Mouse (Mus musculus): ENCODE data around the gene Eif1ad.
"Not testable (repeated sequence)": the region's sequence is repeated elsewhere in the genome, so short reads cannot be mapped to it uniquely, and the experiment has no call there.

Eif1ad gene

GRCm38 (mm10) chr19:5372724-5373123 is 6.2 kb downstream of the Eif1ad start:
- intact Hi-C loops (cut with DNase I): no loop called here

GRCm38 (mm10) chr19:5374177-5374576 is 7.6 kb downstream of the Eif1ad start:
- intact Hi-C loops (cut with DNase I): no loop called here

- intact Hi-C loops (cut with DNase I): no loop called here
Measured at GRCm38 (mm10) chr19:5374748-5375147, 8.2 kb downstream of the Eif1ad start.

- intact Hi-C loops (cut with DNase I): no loop called here
Measured at GRCm38 (mm10) chr19:5377446-5377845, 10.9 kb downstream of the Eif1ad start.

GRCm38 (mm10) chr19:5383326-5383725 is 16.8 kb downstream of the Eif1ad start:
- intact Hi-C loops (cut with DNase I): no loop called here

GRCm38 (mm10) chr19:5384715-5385114 is 18.2 kb downstream of the Eif1ad start:
- intact Hi-C loops (cut with DNase I): loop anchor here (5.0 kb wide), 1 partner anchor 43 kb away; the partner anchor contains the start of gene AI837181

DNA sequence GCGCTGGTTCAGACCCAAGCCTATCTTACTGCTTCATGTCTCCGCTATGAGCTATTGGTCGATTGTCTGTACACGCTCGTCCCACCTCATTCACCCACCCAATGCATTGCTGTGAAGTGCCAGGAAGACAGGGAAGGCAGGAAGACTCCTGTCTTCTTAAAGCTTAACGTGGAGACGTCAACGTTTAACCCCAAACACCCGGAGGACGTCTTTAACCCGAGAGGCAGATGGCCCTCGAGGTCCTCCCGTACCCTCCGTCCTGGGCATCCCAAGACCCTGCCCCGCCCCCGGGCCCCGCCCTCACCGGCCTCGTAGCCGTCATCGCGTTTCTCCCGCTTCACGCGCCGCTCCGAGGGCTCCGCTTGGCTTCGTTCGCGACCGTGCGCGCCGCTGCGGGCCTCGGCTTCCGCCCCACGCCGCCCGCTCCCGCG is 21.5 kb downstream of the Eif1ad start:
- intact Hi-C loops (cut with DNase I): loop anchor here (2.0 to 5.0 kb wide), 2 partner anchors 21 to 39 kb away; partner anchors contain the start of genes AI837181, Banf1 and Eif1ad

DNA sequence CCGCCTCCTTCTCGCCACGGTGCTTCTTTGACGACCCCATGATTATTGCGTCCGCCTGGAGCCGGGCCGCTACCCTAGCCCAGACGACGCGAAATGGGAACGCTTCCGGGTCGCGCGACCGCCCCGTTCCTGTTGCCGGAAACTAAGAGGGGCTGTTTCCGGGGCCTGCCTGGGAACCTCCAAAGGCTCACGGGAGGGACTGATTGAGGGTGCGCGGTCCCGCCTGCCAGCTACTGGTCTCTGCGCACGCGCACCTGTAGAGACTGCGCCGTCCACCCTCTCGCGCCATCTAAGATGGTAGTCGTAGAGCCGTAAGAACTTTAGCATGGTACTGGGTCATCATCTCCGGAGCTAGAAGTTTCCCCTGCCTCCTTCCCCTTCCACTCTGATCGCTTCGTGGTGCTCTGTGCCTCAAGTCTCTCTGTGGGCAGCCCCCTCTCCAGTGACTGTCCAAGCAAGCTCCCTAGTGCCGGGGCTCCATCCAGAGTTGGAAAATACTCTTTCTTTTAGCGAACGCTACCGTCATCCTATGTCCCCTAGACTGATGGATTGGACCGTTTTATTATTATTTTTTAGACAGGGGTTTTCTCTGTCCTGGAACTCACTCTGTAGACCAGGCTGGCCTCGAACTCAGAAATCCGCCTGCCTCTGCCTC is 22.2 kb downstream of the Eif1ad start, which contains the start of gene Sart1:
Sart1 (minus strand) TSS at position 116 of the 655 bp plus-strand sequence.
- intact Hi-C loops (cut with DNase I): loop anchor here (2.0 to 5.0 kb wide), 2 partner anchors 22 to 39 kb away; partner anchors contain the start of genes AI837181, Banf1 and Eif1ad

- intact Hi-C loops (cut with DNase I): loop anchor here (2.0 to 5.0 kb wide), 2 partner anchors 23 to 38 kb away; partner anchors contain the start of genes AI837181, Banf1 and Eif1ad
Measured at GRCm38 (mm10) chr19:5389647-5390046, 23.1 kb downstream of the Eif1ad start.

DNA sequence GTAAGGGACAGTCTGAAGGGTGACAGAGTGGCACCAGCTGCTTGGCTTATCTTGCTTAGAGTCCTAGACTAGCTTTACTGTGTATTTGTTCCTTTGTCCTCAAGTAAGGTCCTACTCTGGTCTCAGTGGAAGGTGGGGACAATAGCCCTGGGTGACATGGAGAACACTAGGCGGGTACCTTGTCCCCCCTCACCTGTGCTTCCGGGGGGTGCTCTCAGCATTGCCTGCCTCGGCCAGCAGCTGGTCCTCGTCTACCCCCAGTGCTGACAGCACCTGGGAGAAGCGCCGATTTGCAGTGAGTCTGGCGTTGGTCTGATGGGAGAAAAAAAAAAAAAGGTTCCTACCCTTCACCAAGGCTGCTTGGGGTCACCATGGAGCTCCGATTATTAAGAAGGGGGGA is 23.9 kb downstream of the Eif1ad start:
- intact Hi-C loops (cut with DNase I): no loop called here

- intact Hi-C loops (cut with DNase I): no loop called here
Measured at GRCm38 (mm10) chr19:5392892-5393291, 26.4 kb downstream of the Eif1ad start.

DNA sequence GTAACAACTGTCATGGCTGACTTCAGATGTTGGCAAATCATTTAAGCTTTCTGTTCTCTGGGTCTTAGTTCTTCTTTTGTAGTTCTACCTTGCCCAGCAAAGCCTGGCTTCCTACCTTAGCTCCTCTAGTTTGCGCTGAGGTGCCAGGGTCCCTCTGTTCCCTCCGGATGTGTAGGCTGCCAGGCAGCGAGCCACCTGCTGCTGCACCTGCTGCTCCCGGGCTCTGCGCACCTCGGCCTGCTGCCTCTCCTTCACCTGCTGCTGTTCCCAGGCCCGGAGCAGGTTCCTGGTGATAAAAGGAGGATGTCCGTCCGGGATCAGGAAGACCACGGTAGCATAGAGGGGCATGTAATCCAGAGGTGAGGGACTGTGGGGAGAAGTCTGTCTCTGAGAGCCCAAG is 27.6 kb downstream of the Eif1ad start:
- intact Hi-C loops (cut with DNase I): no loop called here

- intact Hi-C loops (cut with DNase I): no loop called here
Measured at GRCm38 (mm10) chr19:5395371-5395770, 28.8 kb downstream of the Eif1ad start.

GRCm38 (mm10) chr19:5401073-5401472 is 34.5 kb downstream of the Eif1ad start:
- intact Hi-C loops (cut with DNase I): not testable (repeated sequence)

DNA sequence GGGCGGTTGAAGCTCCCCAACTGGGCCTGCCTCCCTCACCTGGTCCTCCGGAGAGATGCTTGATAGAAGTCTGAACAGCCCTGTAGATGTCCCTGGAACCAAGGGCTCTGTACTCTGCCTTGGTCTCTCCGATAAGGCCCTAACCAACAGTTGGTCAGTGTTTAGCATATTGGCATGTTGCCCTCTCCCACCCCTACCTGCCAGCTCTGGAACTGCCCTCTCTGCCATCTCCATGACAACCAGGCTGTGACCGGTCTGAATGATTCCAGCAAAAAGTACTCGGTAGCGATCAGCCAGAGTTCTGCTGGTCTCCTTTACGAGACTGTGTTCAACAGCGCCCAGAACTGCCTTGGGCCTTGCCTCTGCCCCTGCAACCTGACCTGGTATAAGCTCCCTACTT is 35.8 kb downstream of the Eif1ad start, which contains the start of gene Tsga10ip:
Tsga10ip (minus strand) TSS at position 234 of the 400 bp plus-strand sequence.
- intact Hi-C loops (cut with DNase I): no loop called here

DNA sequence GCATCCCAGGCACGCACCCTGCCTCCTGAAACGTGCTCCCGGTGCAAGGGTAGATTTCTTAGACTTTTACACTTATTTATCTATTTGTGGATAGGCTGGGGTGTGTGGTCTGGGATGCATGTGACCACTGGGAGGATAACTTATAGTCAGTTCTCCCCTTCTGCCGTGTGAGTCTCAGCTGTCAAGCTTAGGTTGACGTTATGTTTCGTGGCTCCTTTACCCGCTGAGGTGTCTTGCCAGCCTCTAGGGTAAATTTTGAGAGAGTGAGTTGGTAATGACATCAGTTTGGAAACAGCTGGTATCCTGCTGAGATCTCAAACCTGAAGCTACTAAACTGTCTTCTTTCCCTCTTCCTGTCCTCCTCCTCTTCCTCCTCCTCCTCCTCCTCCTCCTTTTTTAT is 39.4 kb downstream of the Eif1ad start:
- intact Hi-C loops (cut with DNase I): no loop called here

DNA sequence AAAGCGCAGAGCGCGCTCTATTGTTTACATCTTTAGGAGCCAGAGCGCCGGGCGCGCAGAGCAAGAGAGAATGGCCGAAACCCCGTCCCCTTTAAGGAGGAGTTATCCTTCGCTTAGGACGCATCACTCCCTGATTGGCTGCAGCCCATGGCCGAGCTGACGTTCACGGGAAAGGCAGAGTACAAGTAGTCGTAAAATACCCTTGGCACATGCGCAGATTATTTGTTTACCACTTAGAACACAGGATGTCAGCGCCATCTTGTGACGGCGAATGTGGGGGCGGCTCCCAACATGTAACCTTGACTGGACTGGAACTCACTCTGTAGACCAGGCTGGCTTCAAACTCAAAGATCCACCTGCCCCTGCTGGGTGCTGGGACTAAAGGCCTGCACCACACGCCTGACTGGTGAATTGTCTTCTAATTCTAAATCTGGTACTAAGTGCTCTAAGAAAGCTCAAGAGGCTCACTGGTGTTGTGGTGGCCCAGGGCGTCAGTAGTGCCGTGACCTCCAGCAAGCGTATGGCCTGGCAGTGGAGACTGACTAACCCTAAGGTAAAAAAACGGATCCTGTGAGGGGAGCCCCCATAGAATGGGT is 40.1 kb downstream of the Eif1ad start:
- intact Hi-C loops (cut with DNase I): not testable (repeated sequence)

DNA sequence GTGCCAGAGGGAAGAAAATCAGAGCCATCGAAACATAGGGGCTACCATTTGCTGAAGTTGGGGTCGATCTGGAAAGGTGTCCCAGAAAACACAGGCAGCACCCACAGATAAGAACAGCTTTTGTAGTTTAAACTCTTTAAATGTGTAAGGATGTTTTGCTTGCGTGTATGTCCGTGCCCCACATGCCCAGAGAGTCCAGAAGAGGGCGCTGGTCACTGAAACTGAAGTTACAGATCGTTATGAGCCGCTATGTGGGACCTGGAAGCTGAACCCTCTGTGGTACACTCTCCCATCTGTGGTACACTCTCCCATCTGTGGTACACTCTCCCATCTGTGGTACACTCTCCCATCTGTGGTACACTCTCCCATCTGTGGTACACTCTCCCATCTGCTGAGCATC is 40.6 kb downstream of the Eif1ad start:
- intact Hi-C loops (cut with DNase I): no loop called here

GRCm38 (mm10) chr19:5408057-5409001 is 41.8 kb downstream of the Eif1ad start:
- intact Hi-C loops (cut with DNase I): no loop called here

- intact Hi-C loops (cut with DNase I): no loop called here
Measured at GRCm38 (mm10) chr19:5409068-5409467, 42.5 kb downstream of the Eif1ad start.

DNA sequence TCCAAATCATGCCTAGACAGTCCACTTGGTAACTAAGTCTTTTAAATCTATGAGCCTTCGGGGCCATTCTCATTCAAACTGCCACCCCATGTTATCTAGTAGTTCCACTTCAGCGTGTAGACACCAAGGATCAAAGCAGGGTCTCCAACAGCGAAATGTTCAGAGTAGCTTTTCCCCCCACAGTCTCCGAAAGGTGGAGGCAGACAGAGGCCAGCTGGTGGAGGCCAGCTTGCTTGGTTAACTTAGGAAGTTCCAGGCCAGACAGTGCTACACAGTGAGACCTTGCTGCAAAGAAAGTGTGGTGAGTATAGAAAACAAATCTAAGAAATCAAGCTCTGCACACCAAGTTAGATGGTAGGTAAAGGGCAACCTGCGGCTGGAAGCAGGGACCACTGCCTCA is 44.1 kb downstream of the Eif1ad start:
- intact Hi-C loops (cut with DNase I): no loop called here

Measured in adrenal gland (tissue).